Mouse (Mus musculus) limb, embryonic 11.5 days (tissue): ENCODE measurements around the gene Gabpb2. TPM values are rescaled to one million over a fixed set of nuclear protein-coding genes. Genes with fewer than 3 reads are reported as not detected.

ENCODE experiments used
- ATAC-seq: fragments of 200-750 bp; cut with Nextera tagmentation; 2 replicates; pipeline ENCODE4 v1.8.0; 2017; ENCODE audit warnings: low read depth; ENCODE audit not compliant: insufficient number of reproducible peaks, low FRiP score, low TSS enrichment
- DNase-seq: peaks from one replicate; pipeline ENCODE4 v3.0.0-alpha.2; 2015; ENCODE audit warnings: low spot score
- H3K27ac ChIP-seq: fragments of 300-500 bp; sonication (generic); replicated peaks from 2 replicates; pipeline ENCODE4 v1.5.1; 2014; ENCODE audit warnings: low read depth, mild to moderate bottlenecking, low read length
- H3K27me3 ChIP-seq: fragments of 300-500 bp; sonication (generic); 2 replicates; pipeline ENCODE4 v1.6.1; 2014; ENCODE audit warnings: mild to moderate bottlenecking, low read length, mixed read lengths; ENCODE audit not compliant: control insufficient read depth, insufficient read depth
- H3K36me3 ChIP-seq: fragments of 300-500 bp; sonication (generic); 2 replicates; pipeline ENCODE4 v1.6.1; 2014; ENCODE audit warnings: mild to moderate bottlenecking, low read length, moderate library complexity, mixed read lengths; ENCODE audit not compliant: control insufficient read depth, insufficient read depth
- H3K4me1 ChIP-seq: fragments of 300-500 bp; sonication (generic); 2 replicates; pipeline ENCODE4 v1.6.1; 2014; ENCODE audit warnings: low read length, mixed read lengths; ENCODE audit not compliant: control insufficient read depth, insufficient read depth
- H3K4me2 ChIP-seq: fragments of 300-500 bp; sonication (generic); 2 replicates; pipeline ENCODE4 v1.6.1; 2014; ENCODE audit warnings: low read depth, mild to moderate bottlenecking, moderate library complexity; ENCODE audit not compliant: severe bottlenecking
- H3K4me3 ChIP-seq: fragments of 300-500 bp; sonication (generic); 2 replicates; pipeline ENCODE4 v1.5.1; 2014; ENCODE audit warnings: low read depth, low read length
- H3K9ac ChIP-seq: fragments of 300-500 bp; sonication (generic); 2 replicates; pipeline ENCODE4 v1.6.1; 2014; ENCODE audit warnings: mild to moderate bottlenecking, low read length
- H3K9me3 ChIP-seq: fragments of 300-500 bp; sonication (generic); 2 replicates; pipeline ENCODE4 v1.6.1; 2016; ENCODE audit warnings: low read length; ENCODE audit not compliant: control insufficient read depth
- WGBS: fragments of 180-500 bp; shearing (Covaris S2); extraction: QIAGEN DNeasy Blood & Tissue Kit; methylation state at CpG from one replicate; pipeline ENCODE4 v1.1.7; 2014; 5-methylcytosine and 5-hydroxymethylcytosine counted together
- polyA plus RNA-seq: library from polyadenylated mRNA; unstranded; fragments of >200 nt; fragmentation: Nextera tagmentation; extraction: Ambion mirVana; gene quantifications from 2 replicates; pipeline ENCODE4 v1.2.1, GENCODE M21; 2014

Gabpb2 gene
- polyA plus RNA-seq, 1 experiment from 2014 or later, result 8.9 TPM

DNA sequence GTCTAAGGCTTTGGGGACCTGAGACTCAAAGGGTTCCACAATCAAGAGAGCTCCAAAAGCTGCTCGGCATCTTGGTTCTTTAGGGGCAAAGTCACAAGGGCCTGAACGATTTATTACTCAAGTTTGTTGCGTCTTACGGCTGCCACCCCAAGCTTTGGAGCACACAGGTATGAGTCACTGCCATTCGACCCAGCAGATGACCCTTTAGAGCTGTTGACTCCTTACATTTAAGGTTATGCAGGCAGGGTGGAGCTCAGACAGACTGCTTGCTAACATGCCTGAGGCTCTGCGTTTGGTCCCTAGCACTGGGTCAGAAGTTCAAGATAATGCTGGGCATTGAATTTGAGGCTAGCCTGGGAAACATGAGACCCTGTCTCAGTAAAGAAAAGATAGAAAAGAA, 40.1 kb downstream of the Gabpb2 start:
- DNase-seq, result no peak
- peaks cover under 1% of the 10 kb centered on the region; the same call in 1 of the 2 replicates for H3K36me3 ChIP-seq
- H3K4me2 ChIP-seq, result no peak overlapping the region
- 65% methylated on average over 6 of the region's 6 CpGs for WGBS
- H3K27me3 ChIP-seq, result peaks cover 9% of the 10 kb centered on the region
- H3K9ac ChIP-seq, result no peak overlapping the region
- no peak for ATAC-seq
- H3K27ac ChIP-seq, result no peak overlapping the region
- no peak overlapping the region for H3K4me3 ChIP-seq
- no peaks in the 10 kb centered on the region for H3K9me3 ChIP-seq
- H3K4me1 ChIP-seq, result peaks cover 5% of the 10 kb centered on the region; the same call in 1 of the 2 replicates

- Histone ChIP-seq H3K4me1 (peaks cover 5% of the 10 kb centered on the region; the same call in 1 of the 2 replicates), H3K36me3 (peaks cover 9% of the 10 kb centered on the region), H3K27ac (no peak overlapping the region), H3K9ac (no peak overlapping the region), H3K27me3 (peaks cover 20% of the 10 kb centered on the region), H3K4me2 (no peak overlapping the region), H3K9me3 (no peaks in the 10 kb centered on the region), H3K4me3 (no peak overlapping the region)
- WGBS, result 69% methylated on average over 3 of the region's 3 CpGs
- DNase-seq (no peak), ATAC-seq (no peak)
These were observed 41.2 kb downstream of the Gabpb2 start for GRCm38 (mm10) chr3:95176500-95176899.

GRCm38 (mm10) chr3:95174011-95174592, 43.6 kb downstream of the Gabpb2 start:
- Histone ChIP-seq H3K4me1 (peaks cover 5% of the 10 kb centered on the region; the same call in 1 of the 2 replicates), H3K36me3 (peaks cover 20% of the 10 kb centered on the region), H3K27me3 (peaks cover 37% of the 10 kb centered on the region), H3K4me3 (no peak overlapping the region), H3K4me2 (peak overlapping the region; percentile 13; the same call in 1 of the 2 replicates), H3K9ac (no peak overlapping the region), H3K27ac (no peak overlapping the region), H3K9me3 (no peaks in the 10 kb centered on the region)
- DNase-seq (peak; percentile 93), ATAC-seq (peak; percentile 28; the same call in 1 of the 2 replicates)
- 1% methylated on average over 16 of the region's 16 CpGs for WGBS

DNA sequence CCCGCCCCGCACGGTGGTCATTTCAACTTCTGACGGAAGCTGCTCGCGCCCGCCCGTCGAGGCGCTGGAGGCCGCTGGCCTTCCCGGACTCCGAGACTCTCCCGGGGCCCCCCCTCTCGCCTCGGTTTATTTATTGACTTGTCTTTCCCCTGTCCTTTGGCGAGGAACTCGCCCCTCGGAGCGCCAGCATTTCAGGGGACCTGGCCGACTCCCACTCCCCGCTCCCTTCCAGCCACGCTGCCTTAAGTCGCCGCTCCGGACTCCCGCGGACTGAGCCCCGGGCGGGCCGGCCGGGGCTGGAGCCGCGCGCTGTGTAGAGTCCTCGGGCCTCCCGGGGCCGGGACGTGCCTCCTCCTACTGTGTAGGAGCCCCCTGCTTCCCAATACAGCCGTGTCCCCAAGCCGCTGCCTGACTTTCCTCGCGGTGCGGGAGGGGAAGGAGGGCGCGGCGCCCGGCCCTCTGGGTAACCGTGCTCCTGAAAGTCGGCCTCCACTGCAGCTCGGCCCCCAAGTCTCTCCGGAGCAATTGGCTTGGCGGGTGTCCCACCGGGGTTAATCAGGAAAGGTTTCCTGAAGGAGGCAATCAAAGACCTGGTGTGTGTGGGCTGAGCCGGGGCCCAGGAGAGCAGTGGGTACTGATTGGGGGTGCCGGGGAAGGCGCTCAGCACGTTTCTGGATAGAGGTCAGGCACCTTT, 44.3 kb downstream of the Gabpb2 start:
- H3K27ac ChIP-seq, result no peak overlapping the region
- peaks cover 20% of the 10 kb centered on the region for H3K36me3 ChIP-seq
- 4% methylated on average over 58 of the region's 58 CpGs for WGBS
- peaks cover 5% of the 10 kb centered on the region; the same call in 1 of the 2 replicates for H3K4me1 ChIP-seq
- no peaks in the 10 kb centered on the region for H3K9me3 ChIP-seq
- ATAC-seq (no peak), DNase-seq (peak; percentile 61)
- H3K4me3 ChIP-seq, result peak overlapping the region; percentile 11; the same call in 1 of the 2 replicates
- H3K4me2 ChIP-seq, result peak overlapping the region; percentile 44
- peaks cover 37% of the 10 kb centered on the region for H3K27me3 ChIP-seq
- peak overlapping the region; percentile 5; the same call in 1 of the 2 replicates for H3K9ac ChIP-seq

DNA sequence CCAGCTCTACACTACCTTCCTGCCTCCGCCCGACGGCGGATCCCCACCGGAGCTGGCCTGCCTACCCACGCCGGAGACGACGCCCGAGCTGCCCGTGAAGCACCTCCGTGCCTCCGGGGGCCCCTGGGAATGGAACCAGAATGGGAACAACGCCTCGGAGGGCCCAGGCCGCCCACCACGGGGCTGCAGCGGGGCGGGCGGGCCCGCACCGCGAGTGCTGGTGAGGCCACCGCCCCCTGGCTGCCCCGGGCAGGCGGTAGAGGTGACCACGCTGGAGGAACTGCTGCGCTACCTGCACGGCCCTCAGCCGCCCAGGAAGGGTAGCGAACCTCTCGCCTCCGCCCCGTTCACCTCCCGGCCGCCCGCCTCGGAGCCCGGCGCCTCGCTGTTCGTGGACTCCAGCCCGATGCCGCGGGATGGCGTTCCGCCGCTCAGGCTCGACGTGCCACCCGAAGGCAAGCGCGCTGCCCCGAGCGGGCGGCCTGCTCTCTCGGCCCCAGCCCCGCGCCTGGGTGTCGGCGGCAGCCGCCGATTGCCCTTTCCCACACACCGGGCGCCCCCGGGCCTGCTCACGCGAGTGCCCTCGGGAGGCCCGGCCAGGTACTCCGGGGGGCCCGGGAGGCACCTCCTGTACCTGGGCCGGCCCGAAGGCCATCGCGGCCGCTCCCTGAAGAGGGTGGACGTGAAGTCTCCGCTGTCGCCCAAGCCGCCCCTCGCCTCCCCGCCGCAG, 45.0 kb downstream of the Gabpb2 start:
- peaks cover 37% of the 10 kb centered on the region for H3K27me3 ChIP-seq

DNA sequence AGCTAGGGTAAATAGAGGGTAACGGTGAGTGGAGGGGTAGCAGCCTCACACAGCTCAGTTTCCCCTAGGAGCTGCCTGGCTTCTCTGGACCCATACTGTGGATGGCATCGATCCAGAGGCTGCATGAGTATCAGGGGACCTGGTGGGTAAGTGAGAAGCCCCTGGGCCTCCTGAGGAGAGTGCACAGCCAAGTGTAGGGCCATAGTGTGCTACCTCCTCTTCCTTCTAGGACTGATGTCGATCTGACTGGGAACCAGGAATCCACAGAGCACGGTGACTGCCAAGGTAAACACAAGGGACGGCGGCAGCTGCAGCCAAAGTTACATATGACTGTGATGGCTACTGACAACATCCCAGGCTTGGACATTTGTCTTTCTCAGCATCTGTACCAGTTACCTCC, 46.6 kb downstream of the Gabpb2 start:
- DNase-seq (no peak), ATAC-seq (no peak)
- H3K4me1 ChIP-seq, result peaks cover 5% of the 10 kb centered on the region; the same call in 1 of the 2 replicates
- WGBS, result 90% methylated on average over 6 of the region's 6 CpGs
- no peak overlapping the region for H3K9ac ChIP-seq
- H3K4me2 ChIP-seq, result no peak overlapping the region
- H3K4me3 ChIP-seq, result no peak overlapping the region
- no peaks in the 10 kb centered on the region for H3K9me3 ChIP-seq
- peaks cover 37% of the 10 kb centered on the region for H3K27me3 ChIP-seq
- H3K36me3 ChIP-seq, result peaks cover 22% of the 10 kb centered on the region
- H3K27ac ChIP-seq, result no peak overlapping the region

More for the DNA sequence above, 45.0 kb downstream of the Gabpb2 start:
- H3K9ac ChIP-seq, result no peak overlapping the region; the same call in 1 of the 2 replicates
- H3K27ac ChIP-seq, result no peak overlapping the region
- peak overlapping the region; percentile 11; the same call in 1 of the 2 replicates for H3K4me3 ChIP-seq
- no peak for ATAC-seq
- H3K36me3 ChIP-seq, result peaks cover 20% of the 10 kb centered on the region
- 13% methylated on average over 73 of the region's 84 CpGs for WGBS
- H3K4me1 ChIP-seq, result peaks cover 5% of the 10 kb centered on the region; the same call in 1 of the 2 replicates
- DNase-seq, result peak; percentile 63
- H3K9me3 ChIP-seq, result no peaks in the 10 kb centered on the region
- peak overlapping the region; percentile 44; the same call in 1 of the 2 replicates for H3K4me2 ChIP-seq

- no peak overlapping the region for H3K27ac ChIP-seq
- 91% methylated on average over 10 of the region's 10 CpGs for WGBS
- H3K4me2 ChIP-seq, result no peak overlapping the region
- DNase-seq (no peak), ATAC-seq (no peak)
- H3K27me3 ChIP-seq, result peaks cover 37% of the 10 kb centered on the region
- no peak overlapping the region for H3K9ac ChIP-seq
- H3K9me3 ChIP-seq, result no peaks in the 10 kb centered on the region
- H3K4me1 ChIP-seq, result peaks cover 5% of the 10 kb centered on the region; the same call in 1 of the 2 replicates
- no peak overlapping the region for H3K4me3 ChIP-seq
- peaks cover 23% of the 10 kb centered on the region for H3K36me3 ChIP-seq
These were observed 47.7 kb downstream of the Gabpb2 start for GRCm38 (mm10) chr3:95169996-95170395.

GRCm38 (mm10) chr3:95164840-95165239, 52.9 kb downstream of the Gabpb2 start:
- Histone ChIP-seq H3K27me3 (peaks cover 1% of the 10 kb centered on the region), H3K9ac (no peak overlapping the region), H3K9me3 (no peaks in the 10 kb centered on the region), H3K27ac (no peak overlapping the region), H3K36me3 (peaks cover 3% of the 10 kb centered on the region; the same call in 1 of the 2 replicates), H3K4me2 (no peak overlapping the region), H3K4me3 (no peak overlapping the region), H3K4me1 (peaks cover 4% of the 10 kb centered on the region; the same call in 1 of the 2 replicates)
- WGBS, result 82% methylated on average over 5 of the region's 5 CpGs
- ATAC-seq, result no peak
- no peak for DNase-seq
